In the genomic region with DNA sequence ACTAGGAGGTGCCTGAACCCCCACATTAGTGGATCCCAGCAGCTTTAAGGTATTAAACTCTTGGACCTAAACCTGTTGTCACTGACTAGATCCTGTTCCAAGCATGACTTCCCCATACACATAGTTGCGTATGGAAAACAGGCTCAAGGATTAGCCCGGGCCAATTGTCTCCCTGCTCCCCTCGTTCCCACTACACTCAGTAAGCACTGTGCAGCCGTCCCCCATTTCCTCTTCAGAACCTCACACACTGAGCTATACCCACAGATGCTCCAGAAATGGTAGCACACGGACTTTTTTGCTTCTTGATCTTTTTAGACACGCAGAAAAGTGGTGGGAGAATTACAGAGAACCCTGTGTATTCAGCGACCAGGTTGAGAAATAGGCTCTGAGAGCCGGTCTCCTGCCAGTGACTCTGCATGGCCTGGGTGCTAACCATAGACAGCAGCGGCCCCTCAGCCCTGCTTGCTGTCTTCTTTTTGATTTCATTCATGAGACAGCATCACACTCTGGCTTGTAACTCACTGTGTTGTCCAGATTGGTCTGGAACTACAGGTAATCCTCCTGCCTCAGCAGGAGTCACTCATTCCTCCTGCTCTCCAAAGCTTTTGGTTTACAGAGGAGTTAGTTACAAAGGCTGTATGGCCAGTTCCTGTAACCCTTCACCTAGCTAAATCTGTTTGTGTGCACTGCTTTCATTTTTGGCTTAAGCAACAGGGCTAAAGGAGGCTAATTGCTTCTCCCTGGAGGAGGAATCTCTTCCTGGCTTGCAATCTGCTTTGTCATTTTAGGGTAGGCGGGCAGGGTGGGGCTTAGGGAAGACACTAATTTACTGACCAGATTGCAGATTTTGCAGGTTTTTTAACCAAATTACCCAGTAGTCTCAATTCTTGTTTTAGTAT, we compare ENCODE assay signal across 9 mouse cellular contexts. TPM values are rescaled to one million over a fixed set of nuclear protein-coding genes. Genes with fewer than 3 reads are reported as not detected.
DNase-seq lines count a peak whose midpoint lies in the region; ATAC-seq and TF ChIP-seq lines count a peak whose summit lies in the region.
"Had no signal": no experiment of that assay in that cellular context is flagged by ENCODE, and none has a peak within 500 bp of the region (broad histone marks: within the 10 kb centered on the region; RNA-seq: fewer than 3 reads in every experiment).

No protein-coding gene starts in this region.

- 73% methylated on average over 10 of the region's 10 CpGs for WGBS in embryonic facial prominence, embryonic 13.5 days
- WGBS in embryonic facial prominence, embryonic 10.5 days = 83% methylated on average over 10 of the region's 10 CpGs
- 11% methylated on average over 10 of the region's 10 CpGs for WGBS in liver, adult 2 months
- 74% methylated on average over 10 of the region's 10 CpGs for WGBS in liver, embryonic 12.5 days (ENCODE audit: insufficient replicate concordance)

- TF ChIP-seq POLR2A in liver, adult 2 months (IDR thresholded peaks at IDR 0.05; ENCODE audit: extremely low read depth, insufficient read depth, low read length) = no peak

- DNase-seq in embryonic facial prominence, embryonic 10.5 days (ENCODE audit: low spot score) = no peak
- peak; percentile 92 for DNase-seq in liver, adult 2 months (ENCODE audit: extremely low read depth, low read depth, low spot score)
- peak; percentile 94 for DNase-seq in fat pad, adult 2 months (ENCODE audit: extremely low read depth, low read depth, low spot score)
- DNase-seq in naive thymus-derived CD4-positive, alpha-beta T cell, adult 2 months (ENCODE audit: low read depth) = peak; percentile 46
- DNase-seq in adrenal gland, postnatal 25 days = no peak
- no peak for DNase-seq in testis, postnatal 14 days (ENCODE audit: low spot score)

- H3K79me2 ChIP-seq in liver, adult 2 months (ENCODE audit: control insufficient read depth, insufficient read depth, low read length) = peaks cover 65% of the 10 kb centered on the region

- no peaks in the 10 kb centered on the region for H3K27me3 ChIP-seq in embryonic facial prominence, embryonic 13.5 days
- H3K27me3 ChIP-seq in embryonic facial prominence, embryonic 10.5 days (replicated peaks; ENCODE audit: low read depth, poor library complexity, severe bottlenecking) = no peaks in the 10 kb centered on the region
- H3K27me3 ChIP-seq in liver, adult 2 months (ENCODE audit: control insufficient read depth, insufficient read depth, low read length) = no peaks in the 10 kb centered on the region
- H3K27me3 ChIP-seq in liver, embryonic 12.5 days (replicated peaks) = no peaks in the 10 kb centered on the region

- peaks cover 86% of the 10 kb centered on the region for H3K4me1 ChIP-seq in embryonic facial prominence, embryonic 13.5 days
- H3K4me1 ChIP-seq in embryonic facial prominence, embryonic 10.5 days = peaks cover 75% of the 10 kb centered on the region
- peaks cover 63% of the 10 kb centered on the region for H3K4me1 ChIP-seq in liver, adult 2 months (ENCODE audit: control insufficient read depth, insufficient read depth, low read length)
- peaks cover 77% of the 10 kb centered on the region for H3K4me1 ChIP-seq in liver, embryonic 12.5 days

- H3K4me3 ChIP-seq in embryonic facial prominence, embryonic 13.5 days = no peak overlapping the region
- H3K4me3 ChIP-seq in embryonic facial prominence, embryonic 10.5 days = no peak overlapping the region
- no peak overlapping the region for H3K4me3 ChIP-seq in liver, adult 2 months (ENCODE audit: insufficient read depth, low read depth, low read length)
- no peak overlapping the region for H3K4me3 ChIP-seq in liver, embryonic 12.5 days
- H3K4me3 ChIP-seq: lung, embryonic 15.5 days had no signal

- H3K27ac ChIP-seq in embryonic facial prominence, embryonic 13.5 days = 0 out of 2 replicates have a peak overlapping the region, but pooled peaks have one; percentile 11
- no peak overlapping the region for H3K27ac ChIP-seq in embryonic facial prominence, embryonic 10.5 days (replicated peaks)
- H3K27ac ChIP-seq in liver, adult 2 months (replicated peaks; ENCODE audit: insufficient read depth, low read depth, low read length) = peak overlapping the region; percentile 89
- H3K27ac ChIP-seq in liver, embryonic 12.5 days = no peak overlapping the region; the same call in 1 of the 2 replicates
- H3K27ac ChIP-seq: lung, embryonic 15.5 days had no signal

- TF ChIP-seq CTCF in liver, adult 2 months (IDR thresholded peaks at IDR 0.05; ENCODE audit: low read depth, low read length) = no peak

- ATAC-seq in embryonic facial prominence, embryonic 13.5 days (ENCODE audit: insufficient number of reproducible peaks, insufficient read depth, low FRiP score, low TSS enrichment, low read depth) = no peak
- ATAC-seq in liver, embryonic 12.5 days = no peak

- no peaks in the 10 kb centered on the region for H3K36me3 ChIP-seq in embryonic facial prominence, embryonic 13.5 days
- H3K36me3 ChIP-seq in embryonic facial prominence, embryonic 10.5 days (replicated peaks) = peaks cover 8% of the 10 kb centered on the region
- no peaks in the 10 kb centered on the region for H3K36me3 ChIP-seq in liver, adult 2 months (ENCODE audit: control insufficient read depth, insufficient read depth, low read length)
- peaks cover 23% of the 10 kb centered on the region for H3K36me3 ChIP-seq in liver, embryonic 12.5 days
- H3K36me3 ChIP-seq: lung, embryonic 15.5 days had no signal

- H3K4me2 ChIP-seq in embryonic facial prominence, embryonic 13.5 days = no peak overlapping the region
- H3K4me2 ChIP-seq in liver, embryonic 12.5 days = no peak overlapping the region
- H3K4me2 ChIP-seq: lung, embryonic 15.5 days had no signal

- H3K9me3 ChIP-seq in embryonic facial prominence, embryonic 13.5 days = no peaks in the 10 kb centered on the region
- H3K9me3 ChIP-seq in embryonic facial prominence, embryonic 10.5 days = no peaks in the 10 kb centered on the region
- H3K9me3 ChIP-seq in liver, embryonic 12.5 days (replicated peaks) = no peaks in the 10 kb centered on the region
- H3K9me3 ChIP-seq: lung, embryonic 15.5 days had no signal

- no peak overlapping the region for H3K9ac ChIP-seq in embryonic facial prominence, embryonic 13.5 days
- peak overlapping the region; percentile 50 for H3K9ac ChIP-seq in liver, adult 2 months (ENCODE audit: low read depth, low read length)
- H3K9ac ChIP-seq in liver, embryonic 12.5 days = no peak overlapping the region
- H3K9ac ChIP-seq: lung, embryonic 15.5 days had no signal

RNA-seq across cellular contexts. Expression of a gene that starts 4.9 kb away (rescaled TPM):
- 114 TPM in 2 replicates for polyA plus RNA-seq in embryonic facial prominence, embryonic 13.5 days (2015; fragmentation: Nextera tagmentation; extraction: Ambion mirVana)
- 47.1 and 49.0 TPM in 2 replicates for polyA plus RNA-seq in embryonic facial prominence, embryonic 10.5 days (2016; fragmentation: Nextera tagmentation; extraction: Ambion mirVana)
- total RNA-seq in liver, adult 2 months (2014; rRNA removed) = 227 and 309 TPM in 2 replicates
- polyA plus RNA-seq in liver, adult 2 months (2012; rRNA removed) = 584 and 608 TPM in 2 replicates
- 42.9 and 43.3 TPM in 2 replicates for polyA plus RNA-seq in liver, embryonic 12.5 days (2016; fragmentation: Nextera tagmentation; extraction: Ambion mirVana)
- total RNA-seq in adrenal gland, postnatal 25 days (2021) = 910 and 984 TPM in 2 replicates

Comparison
In these comparisons a context has a peak if more than half of its experiments do, and no peak if none do; other contexts are left out.
1. H3K27ac ChIP-seq: peak in embryonic facial prominence, embryonic 13.5 days (single experiment) and liver, adult 2 months (single experiment); none in embryonic facial prominence, embryonic 10.5 days (single experiment) and liver, embryonic 12.5 days (single experiment).
2. DNase-seq: peak in liver, adult 2 months (single experiment), fat pad, adult 2 months (single experiment) and naive thymus-derived CD4-positive, alpha-beta T cell, adult 2 months (single experiment); none in embryonic facial prominence, embryonic 10.5 days (single experiment), adrenal gland, postnatal 25 days (single experiment) and testis, postnatal 14 days (single experiment).